Mouse (Mus musculus): Measurements from ENCODE around the gene Tex101. TPM values are rescaled to one million over a fixed set of nuclear protein-coding genes. Genes with fewer than 3 reads are reported as not detected.
"Not testable (repeated sequence)": the region's sequence is repeated elsewhere in the genome, so short reads cannot be mapped to it uniquely, and the experiment has no call there.

Gene Tex101
- not detected in 2 replicates for polyA plus RNA-seq (2016; fragmentation: Nextera tagmentation; extraction: Ambion mirVana)

GRCm38 (mm10) chr7:24676575-24676974 is at the start of gene Tex101:
Tex101 (minus strand) TSS chr7:24676675.
- Histone ChIP-seq H3K4me1 (no peaks in the 10 kb centered on the region), H3K9me3 (no peaks in the 10 kb centered on the region), H3K4me3 (no peak within 1 kb of the TSS), H3K9ac (no peak within 1 kb of the TSS), H3K4me2 (replicated peaks) (no peak within 1 kb of the TSS), H3K27ac (no peak within 1 kb of the TSS), H3K36me3 (no peaks in the 10 kb centered on the region), H3K27me3 (replicated peaks) (no peaks in the 10 kb centered on the region)
- 92% methylated on average over 9 of the region's 9 CpGs for WGBS
- no peak for ATAC-seq (ENCODE audit: low FRiP score, low read depth)

- 77% methylated on average over 6 of the region's 6 CpGs for WGBS
- no peaks in the 10 kb centered on the region for H3K27me3 ChIP-seq (replicated peaks)
- ATAC-seq (ENCODE audit: low FRiP score, low read depth) = no peak
These were observed 38.6 kb upstream of the Tex101 start for GRCm38 (mm10) chr7:24715039-24715438.

GRCm38 (mm10) chr7:24708832-24709292 is 32.4 kb upstream of the Tex101 start, which contains the start of gene BC049730:
BC049730 (plus strand) TSS chr7:24709242.
- Histone ChIP-seq H3K4me2 (replicated peaks) (no peak within 1 kb of the TSS), H3K4me1 (no peaks in the 10 kb centered on the region), H3K27me3 (replicated peaks) (no peaks in the 10 kb centered on the region), H3K4me3 (no peak within 1 kb of the TSS), H3K27ac (no peak within 1 kb of the TSS), H3K9me3 (no peaks in the 10 kb centered on the region), H3K36me3 (no peaks in the 10 kb centered on the region), H3K9ac (no peak within 1 kb of the TSS)
- WGBS = 94% methylated on average over 14 of the region's 14 CpGs
- ATAC-seq (ENCODE audit: low FRiP score, low read depth) = no peak

More at GRCm38 (mm10) chr7:24715039-24715438, 38.6 kb upstream of the Tex101 start:
- H3K36me3 ChIP-seq = no peaks in the 10 kb centered on the region
- H3K9ac ChIP-seq = no peak overlapping the region
- no peak overlapping the region for H3K4me3 ChIP-seq
- no peaks in the 10 kb centered on the region for H3K9me3 ChIP-seq
- no peak overlapping the region for H3K27ac ChIP-seq
- no peak overlapping the region for H3K4me2 ChIP-seq (replicated peaks)
- no peaks in the 10 kb centered on the region for H3K4me1 ChIP-seq

- H3K4me3 ChIP-seq; H3K4me1 ChIP-seq; H3K4me2 ChIP-seq (replicated peaks); ATAC-seq (ENCODE audit: low FRiP score, low read depth); H3K9ac ChIP-seq; H3K36me3 ChIP-seq; H3K27me3 ChIP-seq (replicated peaks); H3K27ac ChIP-seq; H3K9me3 ChIP-seq: not testable (repeated sequence)
- 78% methylated on average over 9 of the region's 9 CpGs for WGBS
These were observed 26.4 kb upstream of the Tex101 start for GRCm38 (mm10) chr7:24702841-24703240.

GRCm38 (mm10) chr7:24697891-24698290 is 21.4 kb upstream of the Tex101 start:
- not testable (repeated sequence) for H3K27ac ChIP-seq; H3K9me3 ChIP-seq; H3K4me2 ChIP-seq (replicated peaks); ATAC-seq (ENCODE audit: low FRiP score, low read depth); H3K4me3 ChIP-seq; H3K9ac ChIP-seq; H3K36me3 ChIP-seq; H3K4me1 ChIP-seq; H3K27me3 ChIP-seq (replicated peaks)
- WGBS = 94% methylated on average over 4 of the region's 4 CpGs

GRCm38 (mm10) chr7:24692693-24693092 is 16.2 kb upstream of the Tex101 start:
- 83% methylated on average over 3 of the region's 3 CpGs for WGBS
- H3K36me3 ChIP-seq; H3K4me2 ChIP-seq (replicated peaks); H3K9ac ChIP-seq; H3K4me3 ChIP-seq; H3K27ac ChIP-seq; ATAC-seq (ENCODE audit: low FRiP score, low read depth); H3K9me3 ChIP-seq; H3K4me1 ChIP-seq; H3K27me3 ChIP-seq (replicated peaks): not testable (repeated sequence)

- not testable (repeated sequence) for ATAC-seq (ENCODE audit: low FRiP score, low read depth); H3K27ac ChIP-seq; H3K9me3 ChIP-seq; H3K4me2 ChIP-seq (replicated peaks); H3K4me1 ChIP-seq; H3K9ac ChIP-seq; H3K4me3 ChIP-seq; H3K27me3 ChIP-seq (replicated peaks); H3K36me3 ChIP-seq
- WGBS = 93% methylated on average over 10 of the region's 10 CpGs
These were observed 11.0 kb upstream of the Tex101 start for GRCm38 (mm10) chr7:24687519-24687918.

- H3K36me3 ChIP-seq; H3K27ac ChIP-seq; H3K4me2 ChIP-seq (replicated peaks); H3K9ac ChIP-seq; H3K4me3 ChIP-seq; H3K4me1 ChIP-seq; H3K27me3 ChIP-seq (replicated peaks); H3K9me3 ChIP-seq; ATAC-seq (ENCODE audit: low FRiP score, low read depth): not testable (repeated sequence)
- WGBS = 76% methylated on average over 7 of the region's 7 CpGs
These were observed 7.6 kb upstream of the Tex101 start for GRCm38 (mm10) chr7:24684121-24684520.

GRCm38 (mm10) chr7:24671944-24672439 is 4.5 kb downstream of the Tex101 start:
- Histone ChIP-seq H3K4me1 (no peaks in the 10 kb centered on the region), H3K4me2 (replicated peaks) (no peak overlapping the region), H3K9ac (no peak overlapping the region), H3K9me3 (no peaks in the 10 kb centered on the region), H3K27ac (no peak overlapping the region), H3K4me3 (no peak overlapping the region), H3K27me3 (replicated peaks) (no peaks in the 10 kb centered on the region), H3K36me3 (no peaks in the 10 kb centered on the region)
- WGBS = 92% methylated on average over 23 of the region's 23 CpGs
- ATAC-seq (ENCODE audit: low FRiP score, low read depth) = no peak

GRCm38 (mm10) chr7:24664959-24665358 is 11.5 kb downstream of the Tex101 start:
- H3K9me3 ChIP-seq = no peaks in the 10 kb centered on the region
- ATAC-seq (ENCODE audit: low FRiP score, low read depth) = no peak
- no peak overlapping the region for H3K27ac ChIP-seq
- H3K4me2 ChIP-seq (replicated peaks) = no peak overlapping the region
- H3K9ac ChIP-seq = no peak overlapping the region
- no peaks in the 10 kb centered on the region for H3K4me1 ChIP-seq
- H3K4me3 ChIP-seq = no peak overlapping the region
- no peaks in the 10 kb centered on the region for H3K36me3 ChIP-seq
- WGBS = 78% methylated on average over 9 of the region's 9 CpGs
- no peaks in the 10 kb centered on the region for H3K27me3 ChIP-seq (replicated peaks)

- 48% methylated on average over 8 of the region's 8 CpGs for WGBS
- no peak overlapping the region for H3K4me3 ChIP-seq
- no peak for ATAC-seq (ENCODE audit: low FRiP score, low read depth)
- no peaks in the 10 kb centered on the region for H3K36me3 ChIP-seq
- H3K4me2 ChIP-seq (replicated peaks) = no peak overlapping the region
- no peak overlapping the region for H3K9ac ChIP-seq
- H3K27me3 ChIP-seq (replicated peaks) = no peaks in the 10 kb centered on the region
- no peaks in the 10 kb centered on the region for H3K4me1 ChIP-seq
- H3K27ac ChIP-seq = no peak overlapping the region
- H3K9me3 ChIP-seq = no peaks in the 10 kb centered on the region
These were observed 12.2 kb downstream of the Tex101 start for GRCm38 (mm10) chr7:24664301-24664700.

GRCm38 (mm10) chr7:24662575-24662974 is 13.9 kb downstream of the Tex101 start:
- H3K27ac ChIP-seq = no peak overlapping the region
- no peak overlapping the region for H3K9ac ChIP-seq
- no peak overlapping the region for H3K4me2 ChIP-seq (replicated peaks)
- no peak overlapping the region for H3K4me3 ChIP-seq
- no peaks in the 10 kb centered on the region for H3K27me3 ChIP-seq (replicated peaks)
- no peaks in the 10 kb centered on the region for H3K4me1 ChIP-seq
- ATAC-seq (ENCODE audit: low FRiP score, low read depth) = 0 out of 2 replicates have a peak, but pooled peaks have one; percentile 33
- H3K36me3 ChIP-seq = no peaks in the 10 kb centered on the region
- WGBS = 17% methylated on average over 8 of the region's 8 CpGs
- no peaks in the 10 kb centered on the region for H3K9me3 ChIP-seq

GRCm38 (mm10) chr7:24661118-24661904 is 15.2 kb downstream of the Tex101 start:
- H3K36me3 ChIP-seq = no peaks in the 10 kb centered on the region
- H3K9me3 ChIP-seq = no peaks in the 10 kb centered on the region
- ATAC-seq (ENCODE audit: low FRiP score, low read depth) = no peak
- no peak overlapping the region for H3K9ac ChIP-seq
- no peaks in the 10 kb centered on the region for H3K27me3 ChIP-seq (replicated peaks)
- no peaks in the 10 kb centered on the region for H3K4me1 ChIP-seq
- 72% methylated on average over 17 of the region's 17 CpGs for WGBS
- no peak overlapping the region for H3K4me3 ChIP-seq
- no peak overlapping the region for H3K27ac ChIP-seq
- H3K4me2 ChIP-seq (replicated peaks) = no peak overlapping the region
